Mouse (Mus musculus) midbrain, embryonic 12.5 days (tissue): ENCODE results near the gene Olr1. TPM values are rescaled to one million over a fixed set of nuclear protein-coding genes. Genes with fewer than 3 reads are reported as not detected.

ENCODE experiments used
- ATAC-seq: fragments of 200-750 bp; cut with Nextera tagmentation; 2 replicates; pipeline ENCODE4 v1.8.0; 2017; ENCODE audit warnings: low read depth, moderate TSS enrichment, moderate library complexity; ENCODE audit not compliant: low FRiP score
- H3K27ac ChIP-seq: fragments of 300-500 bp; sonication (generic); replicated peaks from 2 replicates; pipeline ENCODE4 v1.5.1; 2016; ENCODE audit warnings: mild to moderate bottlenecking
- H3K27me3 ChIP-seq: fragments of 300-500 bp; sonication (generic); 2 replicates; pipeline ENCODE4 v1.6.1; 2016; ENCODE audit warnings: mild to moderate bottlenecking
- H3K36me3 ChIP-seq: fragments of 300-500 bp; sonication (generic); 2 replicates; pipeline ENCODE4 v1.6.1; 2016
- H3K4me1 ChIP-seq: fragments of 300-500 bp; sonication (generic); 2 replicates; pipeline ENCODE4 v1.6.1; 2016
- H3K4me2 ChIP-seq: fragments of 300-500 bp; sonication (generic); replicated peaks from 2 replicates; pipeline ENCODE4 v1.6.1; 2016; ENCODE audit warnings: mild to moderate bottlenecking, moderate library complexity
- H3K4me3 ChIP-seq: fragments of 300-500 bp; sonication (generic); 2 replicates; pipeline ENCODE4 v1.5.1; 2016; ENCODE audit warnings: mild to moderate bottlenecking
- H3K9ac ChIP-seq: fragments of 300-500 bp; sonication (generic); replicated peaks from 2 replicates; pipeline ENCODE4 v1.6.1; 2016; ENCODE audit warnings: mild to moderate bottlenecking, moderate library complexity
- H3K9me3 ChIP-seq: fragments of 300-500 bp; sonication (generic); 2 replicates; pipeline ENCODE4 v1.6.1; 2016; ENCODE audit warnings: mild to moderate bottlenecking
- whole genome bisulfite sequencing: fragments of 180-500 bp; shearing (Covaris S2); methylation state at CpG from one replicate; pipeline ENCODE4 v1.1.7; 2016; 5-methylcytosine and 5-hydroxymethylcytosine counted together
- polyA plus RNA-seq: library from polyadenylated mRNA; unstranded; fragments of >200 nt; fragmentation: Nextera tagmentation; extraction: Ambion mirVana; gene quantifications from 2 replicates; pipeline ENCODE4 v1.2.1, GENCODE M21; 2016

Gene Olr1
- polyA plus RNA-seq, 1 experiment from 2014 or later: 0.06 TPM

DNA sequence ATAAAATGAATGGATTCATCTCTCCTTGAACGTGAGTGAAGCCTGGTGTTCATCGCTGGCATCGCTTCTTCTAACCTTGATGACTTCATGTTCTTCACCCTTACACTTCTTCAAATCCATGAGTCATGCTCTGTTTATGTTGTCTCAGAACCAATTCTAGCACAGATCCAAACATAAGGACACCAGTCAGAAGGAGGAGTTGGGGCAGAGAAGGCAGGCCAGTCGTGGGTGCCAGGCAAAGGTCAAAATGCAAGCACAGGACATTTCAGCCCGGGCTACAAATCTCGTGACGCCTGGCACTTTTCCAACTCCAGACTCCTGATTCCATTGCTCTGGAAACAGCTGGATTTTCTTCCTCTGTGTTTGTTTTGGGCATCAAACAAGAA is 25.6 kb upstream of the Olr1 start:
- Histone ChIP-seq H3K9me3 (no peaks in the 10 kb centered on the region), H3K4me1 (peaks cover 17% of the 10 kb centered on the region), H3K36me3 (0 out of 2 replicates have a peak, but pooled peaks cover 2% of the 10 kb centered on the region), H3K4me2 (peak overlapping the region; percentile 71), H3K9ac (peak overlapping the region; percentile 80; the same call in 1 of the 2 replicates), H3K27me3 (no peaks in the 10 kb centered on the region), H3K4me3 (peak overlapping the region; percentile 72), H3K27ac (peak overlapping the region; percentile 49; the same call in 1 of the 2 replicates)
- WGBS: 35% methylated on average over 7 of the region's 7 CpGs
- peak; percentile 24 for ATAC-seq

GRCm38 (mm10) chr6:129530261-129530660 is 23.3 kb upstream of the Olr1 start:
- ATAC-seq: no peak
- Histone ChIP-seq H3K27me3 (no peaks in the 10 kb centered on the region), H3K9ac (no peak overlapping the region), H3K27ac (no peak overlapping the region), H3K4me2 (no peak overlapping the region), H3K4me1 (peaks cover 12% of the 10 kb centered on the region), H3K36me3 (no peaks in the 10 kb centered on the region), H3K9me3 (no peaks in the 10 kb centered on the region), H3K4me3 (no peak overlapping the region)

DNA sequence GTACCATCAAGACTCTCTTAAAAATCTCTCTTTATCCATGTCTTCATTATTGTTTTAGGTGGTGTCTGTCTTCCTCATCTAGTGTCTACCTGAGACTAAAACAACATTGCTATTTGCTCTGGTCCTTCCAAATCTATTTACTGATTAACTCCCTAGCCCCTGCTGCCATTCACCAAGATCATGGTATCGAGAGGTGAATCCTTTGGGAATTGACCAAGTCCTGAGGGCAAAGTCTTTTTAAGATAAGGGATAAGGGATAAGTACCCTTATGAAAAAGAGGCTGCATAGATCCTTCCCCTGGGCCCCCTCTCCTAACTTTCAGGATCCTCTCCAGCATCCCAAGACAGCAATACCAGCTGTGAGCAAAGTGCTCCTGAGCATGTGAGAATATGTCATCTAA is 22.6 kb upstream of the Olr1 start:
- WGBS: 85% methylated on average over 1 of the region's 1 CpGs
- Histone ChIP-seq H3K4me2 (no peak overlapping the region), H3K4me1 (peaks cover 5% of the 10 kb centered on the region; the same call in 1 of the 2 replicates), H3K4me3 (no peak overlapping the region), H3K9me3 (no peaks in the 10 kb centered on the region), H3K9ac (no peak overlapping the region), H3K36me3 (no peaks in the 10 kb centered on the region), H3K27ac (no peak overlapping the region), H3K27me3 (no peaks in the 10 kb centered on the region)
- ATAC-seq: no peak

- 83% methylated on average over 2 of the region's 2 CpGs for WGBS
- Histone ChIP-seq H3K27ac (no peak overlapping the region), H3K36me3 (no peaks in the 10 kb centered on the region), H3K9me3 (no peaks in the 10 kb centered on the region), H3K4me1 (0 out of 2 replicates have a peak, but pooled peaks cover 2% of the 10 kb centered on the region), H3K27me3 (no peaks in the 10 kb centered on the region), H3K4me3 (no peak overlapping the region), H3K4me2 (no peak overlapping the region), H3K9ac (no peak overlapping the region)
- ATAC-seq: no peak
Observed at GRCm38 (mm10) chr6:129527416-129527815, 20.5 kb upstream of the Olr1 start.

DNA sequence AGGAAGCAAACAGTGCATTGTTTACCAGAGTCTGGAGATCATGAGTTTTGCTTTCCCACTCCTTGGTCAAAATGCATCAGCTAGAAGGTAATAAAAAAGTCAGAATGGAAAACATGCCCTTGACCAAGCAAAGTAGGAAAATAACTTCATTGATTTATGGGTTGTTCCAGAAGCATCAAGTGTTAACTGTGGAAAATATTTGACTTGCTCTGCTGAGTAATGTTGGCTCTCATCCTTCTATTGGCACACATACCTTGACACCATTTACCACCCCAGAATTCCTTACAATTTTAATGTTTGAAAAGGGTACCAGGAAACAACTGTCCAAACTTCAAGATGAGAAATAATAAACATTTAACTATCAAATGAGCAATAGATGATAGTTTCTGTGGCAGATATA is 19.1 kb upstream of the Olr1 start:
- ATAC-seq: no peak
- H3K27ac ChIP-seq: no peak overlapping the region
- no peak overlapping the region for H3K4me3 ChIP-seq
- no peak overlapping the region for H3K9ac ChIP-seq
- no peaks in the 10 kb centered on the region for H3K9me3 ChIP-seq
- H3K4me2 ChIP-seq: no peak overlapping the region
- no peaks in the 10 kb centered on the region for H3K27me3 ChIP-seq
- 0 out of 2 replicates have a peak, but pooled peaks cover 3% of the 10 kb centered on the region for H3K4me1 ChIP-seq
- H3K36me3 ChIP-seq: no peaks in the 10 kb centered on the region

DNA sequence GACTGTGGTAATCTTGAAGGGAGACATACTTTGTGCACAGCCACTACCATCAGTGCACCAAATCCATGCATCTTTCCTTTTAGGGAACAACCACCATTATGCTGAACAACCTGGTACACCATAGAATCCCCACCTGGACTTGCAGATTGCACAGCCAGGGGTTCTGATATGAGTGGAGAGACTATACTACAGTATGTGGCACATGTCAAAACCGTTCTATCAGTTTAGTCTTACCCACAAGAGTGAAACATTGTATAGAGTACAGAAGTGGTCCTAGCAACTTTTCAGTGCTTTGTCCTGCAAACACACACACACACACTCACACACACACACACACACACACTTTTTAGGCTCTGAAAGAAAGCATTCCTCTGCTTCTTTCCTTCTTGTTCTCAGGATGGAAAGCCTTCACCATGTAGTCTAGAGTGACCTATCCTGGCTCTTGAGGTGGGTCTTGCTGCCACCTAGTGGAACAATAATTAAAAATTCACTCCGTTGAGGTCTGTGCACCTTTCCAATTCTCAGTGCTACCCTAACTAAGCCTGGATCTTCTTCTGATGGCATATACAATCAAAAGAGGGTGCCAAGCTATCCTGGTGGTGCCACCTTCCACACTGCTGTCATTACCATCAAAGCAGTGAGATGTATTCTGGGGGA is 10.9 kb upstream of the Olr1 start:
- H3K9ac ChIP-seq: no peak overlapping the region
- ATAC-seq: peak; percentile 25
- H3K4me2 ChIP-seq: no peak overlapping the region
- no peak overlapping the region for H3K4me3 ChIP-seq
- no peak overlapping the region for H3K27ac ChIP-seq
- 54% methylated on average over 2 of the region's 2 CpGs for WGBS
- H3K9me3 ChIP-seq: no peaks in the 10 kb centered on the region
- H3K27me3 ChIP-seq: no peaks in the 10 kb centered on the region
- H3K36me3 ChIP-seq: no peaks in the 10 kb centered on the region
- 0 out of 2 replicates have a peak, but pooled peaks cover 3% of the 10 kb centered on the region for H3K4me1 ChIP-seq

DNA sequence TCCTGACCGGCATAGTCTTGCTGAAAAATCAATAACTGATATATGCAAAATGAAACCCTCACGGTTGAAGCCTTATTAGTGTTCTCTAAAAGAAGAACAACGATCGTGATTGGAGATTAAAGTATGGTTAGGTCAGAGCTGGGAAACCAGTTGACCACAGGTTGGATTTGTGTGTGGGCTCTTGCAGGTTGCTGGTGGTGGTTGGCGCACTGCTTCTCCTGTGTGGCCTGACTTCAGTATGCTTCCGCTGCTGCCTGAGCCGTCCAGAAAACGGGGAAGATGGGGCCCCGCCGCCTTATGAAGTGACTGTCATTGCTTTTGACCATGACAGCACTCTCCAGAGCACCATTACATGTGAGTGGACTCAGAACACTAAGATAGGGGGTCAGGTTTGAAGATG is 9.4 kb upstream of the Olr1 start:
- 94% methylated on average over 10 of the region's 10 CpGs for WGBS
- no peak for ATAC-seq
- H3K4me3 ChIP-seq: no peak overlapping the region
- no peaks in the 10 kb centered on the region for H3K9me3 ChIP-seq
- no peaks in the 10 kb centered on the region for H3K27me3 ChIP-seq
- no peak overlapping the region for H3K4me2 ChIP-seq
- H3K36me3 ChIP-seq: no peaks in the 10 kb centered on the region
- no peak overlapping the region for H3K27ac ChIP-seq
- no peak overlapping the region for H3K9ac ChIP-seq
- H3K4me1 ChIP-seq: no peaks in the 10 kb centered on the region

DNA sequence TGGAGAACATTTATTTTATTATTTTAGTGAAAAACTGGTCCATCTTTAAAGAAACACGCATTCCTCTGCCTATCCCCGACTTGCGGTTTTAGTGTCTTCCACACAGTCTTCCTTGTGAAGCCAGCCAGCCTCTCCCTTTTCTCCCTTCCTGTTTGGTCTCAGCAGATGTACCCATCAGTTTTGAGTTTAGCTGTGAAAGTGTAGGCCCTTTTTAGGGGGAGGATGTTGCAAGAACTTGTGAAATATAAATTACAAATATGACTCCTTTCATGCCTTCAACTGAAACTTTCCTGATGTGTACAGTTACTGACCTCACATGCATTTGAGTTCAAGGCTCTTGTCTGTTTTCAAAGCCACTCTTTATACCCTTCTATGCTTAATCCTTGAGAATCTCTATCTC is 8.1 kb upstream of the Olr1 start:
- Histone ChIP-seq H3K36me3 (no peaks in the 10 kb centered on the region), H3K27ac (no peak overlapping the region), H3K4me3 (no peak overlapping the region), H3K27me3 (no peaks in the 10 kb centered on the region), H3K9me3 (no peaks in the 10 kb centered on the region), H3K9ac (no peak overlapping the region), H3K4me1 (no peaks in the 10 kb centered on the region), H3K4me2 (no peak overlapping the region)
- ATAC-seq: no peak
- 91% methylated on average over 3 of the region's 3 CpGs for WGBS

DNA sequence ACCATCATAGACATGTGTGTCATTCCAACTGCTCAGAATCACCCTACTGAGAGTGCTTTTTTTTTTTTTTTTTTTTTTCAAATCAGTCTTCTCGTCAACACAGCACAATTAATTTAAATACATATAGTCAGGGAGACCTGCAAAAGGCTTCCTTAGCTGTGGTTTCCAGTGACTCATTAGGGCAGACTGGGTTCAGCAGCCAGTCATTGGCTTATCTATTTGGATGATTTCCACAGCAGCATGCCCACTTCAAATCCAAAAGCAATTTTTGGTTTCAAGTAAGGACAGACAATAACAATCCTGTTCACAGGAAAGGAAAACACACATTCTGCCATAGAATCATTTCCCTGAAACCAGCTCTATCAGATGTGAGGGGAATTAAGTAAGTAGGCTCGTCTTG is 7.4 kb upstream of the Olr1 start:
- Histone ChIP-seq H3K4me1 (no peaks in the 10 kb centered on the region), H3K4me3 (no peak overlapping the region), H3K27ac (no peak overlapping the region), H3K9ac (no peak overlapping the region), H3K27me3 (no peaks in the 10 kb centered on the region), H3K36me3 (no peaks in the 10 kb centered on the region), H3K9me3 (no peaks in the 10 kb centered on the region), H3K4me2 (no peak overlapping the region)
- WGBS: 73% methylated on average over 2 of the region's 2 CpGs
- no peak for ATAC-seq

DNA sequence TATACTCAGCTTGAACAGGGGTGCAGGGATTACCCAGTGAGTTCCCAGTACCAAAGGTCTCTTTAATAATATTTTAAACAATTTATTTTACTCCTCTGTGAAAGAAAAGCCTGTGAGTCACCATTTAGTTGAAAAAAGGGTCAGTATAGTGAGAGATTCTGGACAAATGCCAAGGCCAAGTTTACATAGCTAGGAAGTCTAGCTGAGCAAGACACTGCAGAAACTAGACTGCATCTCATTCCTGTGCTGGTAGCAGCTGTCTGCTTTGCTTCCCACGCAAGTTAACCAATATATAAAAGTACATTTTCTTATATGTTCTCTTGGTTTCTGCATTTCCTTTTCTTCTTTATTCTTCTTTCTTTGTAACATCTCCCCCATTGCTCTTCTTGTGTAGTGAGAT is 6.4 kb upstream of the Olr1 start:
- no peaks in the 10 kb centered on the region for H3K9me3 ChIP-seq
- 83% methylated on average over 1 of the region's 1 CpGs for WGBS
- H3K36me3 ChIP-seq: no peaks in the 10 kb centered on the region
- ATAC-seq: no peak
- H3K27me3 ChIP-seq: no peaks in the 10 kb centered on the region
- H3K27ac ChIP-seq: no peak overlapping the region
- no peak overlapping the region for H3K4me3 ChIP-seq
- no peak overlapping the region for H3K9ac ChIP-seq
- H3K4me2 ChIP-seq: no peak overlapping the region
- no peaks in the 10 kb centered on the region for H3K4me1 ChIP-seq

- H3K9me3 ChIP-seq: no peaks in the 10 kb centered on the region
- no peaks in the 10 kb centered on the region for H3K36me3 ChIP-seq
- no peak overlapping the region for H3K4me2 ChIP-seq
- ATAC-seq: no peak
- no peak overlapping the region for H3K4me3 ChIP-seq
- WGBS: 84% methylated on average over 8 of the region's 8 CpGs
- no peak overlapping the region for H3K9ac ChIP-seq
- H3K27ac ChIP-seq: no peak overlapping the region
- no peaks in the 10 kb centered on the region for H3K27me3 ChIP-seq
- no peaks in the 10 kb centered on the region for H3K4me1 ChIP-seq
Observed at GRCm38 (mm10) chr6:129512868-129513267, 5.9 kb upstream of the Olr1 start.

- 71% methylated on average over 3 of the region's 3 CpGs for WGBS
- ATAC-seq: no peak
Observed at GRCm38 (mm10) chr6:129512367-129512766, 5.4 kb upstream of the Olr1 start, which contains the start of gene Tmem52b. TSS of gene Tmem52b (plus strand) at chr6:129512555.

More at GRCm38 (mm10) chr6:129512367-129512766, 5.4 kb upstream of the Olr1 start, which contains the start of gene Tmem52b:
- Histone ChIP-seq H3K27ac (no peak within 1 kb of the TSS), H3K9me3 (no peaks in the 10 kb centered on the region), H3K27me3 (no peaks in the 10 kb centered on the region), H3K9ac (no peak within 1 kb of the TSS), H3K4me2 (no peak within 1 kb of the TSS), H3K4me1 (no peaks in the 10 kb centered on the region), H3K4me3 (no peak within 1 kb of the TSS), H3K36me3 (no peaks in the 10 kb centered on the region)
